In genomic region chr12:29128844-29129243, GRCm38 (mm10) we compare ENCODE assay signal across 7 mouse cellular contexts.
DNase-seq lines count a peak whose midpoint lies in the region; ATAC-seq and TF ChIP-seq lines count a peak whose summit lies in the region.

No protein-coding gene starts in this region.

- H3K27ac ChIP-seq in lung, postnatal 0 days (ENCODE audit: low read length): no peak overlapping the region

- no peak for TF ChIP-seq EP300 in lung, postnatal 0 days (IDR thresholded peaks at IDR 0.05)

- H3K27me3 ChIP-seq in lung, postnatal 0 days (replicated peaks; ENCODE audit: insufficient read depth, low read length): no peaks in the 10 kb centered on the region

- no peak overlapping the region for H3K4me3 ChIP-seq in lung, postnatal 0 days (ENCODE audit: low read depth, low read length)

- DNase-seq in left cerebral cortex, adult 11 months (ENCODE audit: low spot score): peak; percentile 37
- DNase-seq in left cerebral cortex, adult 8-10 months (ENCODE audit: low spot score in 2 of 2): no peak
- DNase-seq in adrenal gland, adult 2 months: peak; percentile 71
- peak; percentile 25 for DNase-seq in lung, postnatal 0 days (ENCODE audit: low spot score)
- peak; percentile 68 to 70 for DNase-seq in right cerebral cortex, postnatal 10 days (ENCODE audit: low spot score in 2 of 2)
- DNase-seq in T-cell, adult 2 months (ENCODE audit: low spot score): no peak

- peak; percentile 67 for TF ChIP-seq CTCF in lung, postnatal 0 days (IDR thresholded peaks at IDR 0.05)

- no peak overlapping the region for H3K4me2 ChIP-seq in lung, postnatal 0 days (replicated peaks; ENCODE audit: low read depth, low read length)

- no peaks in the 10 kb centered on the region for H3K9me3 ChIP-seq in lung, postnatal 0 days (ENCODE audit: low read length)

- ATAC-seq in frontal cortex, adult (ENCODE audit: low TSS enrichment): peak; percentile 80
- no peak; the same call in 1 of the 2 replicates for ATAC-seq in lung, postnatal 0 days

- H3K36me3 ChIP-seq in lung, postnatal 0 days (ENCODE audit: insufficient read depth, low read length): no peaks in the 10 kb centered on the region

- 22% methylated on average over 10 of the region's 10 CpGs for WGBS in lung, postnatal 0 days

- no peaks in the 10 kb centered on the region for H3K4me1 ChIP-seq in lung, postnatal 0 days (ENCODE audit: insufficient read depth, low read depth, low read length)

- H3K9ac ChIP-seq in lung, postnatal 0 days (replicated peaks; ENCODE audit: low read depth): no peak overlapping the region

Comparison
In these comparisons a context has a peak if more than half of its experiments do, and no peak if none do; other contexts are left out.
1. DNase-seq: peak in left cerebral cortex, adult 11 months (single experiment), adrenal gland, adult 2 months (single experiment), lung, postnatal 0 days (single experiment) and right cerebral cortex, postnatal 10 days (2 of 2); none in left cerebral cortex, adult 8-10 months (0 of 2) and T-cell, adult 2 months (single experiment).